In genomic region chr1:176997711-176998689, GRCm38 (mm10) we compare ENCODE assay signal across 8 mouse cellular contexts.
DNase-seq lines count a peak whose midpoint lies in the region; ATAC-seq and TF ChIP-seq lines count a peak whose summit lies in the region.

No protein-coding gene starts in this region.

- intact Hi-C loops in left cerebral cortex, postnatal 4 days (cut with DNase I): loop anchor here (10.0 kb wide), 1 partner anchor 63 kb away; no protein-coding TSS in a partner anchor
- intact Hi-C loops in left cerebral cortex, adult 2 months (cut with DNase I): loop anchor here (5.0 kb wide), 2 partner anchors 116 to 189 kb away; no protein-coding TSS in a partner anchor

- peak overlapping the region; percentile 63 for H3K9ac ChIP-seq in forebrain, embryonic 16.5 days (replicated peaks; ENCODE audit: low read depth, low read length)

- no peak overlapping the region for H3K4me3 ChIP-seq in left cerebral cortex, adult 2 months
- peak overlapping the region; percentile 13; the same call in 1 of the 2 replicates for H3K4me3 ChIP-seq in forebrain, embryonic 16.5 days (replicated peaks; ENCODE audit: low read length)
- peak overlapping the region; percentile 26 for H3K4me3 ChIP-seq in limb, embryonic 10.5 days

- peak; percentile 19 for ATAC-seq in forebrain, embryonic 16.5 days

- DNase-seq in left cerebral cortex, postnatal 4 days: peak; percentile 81
- no peak for DNase-seq in left cerebral cortex, adult 2 months (ENCODE audit: extremely low spot score in 1 of 2, low spot score in 2 of 2)
- peak; percentile 57 for DNase-seq in limb, embryonic 10.5 days (ENCODE audit: low spot score)
- peak; percentile 76 for DNase-seq in retina, embryonic 14.5 days (ENCODE audit: low spot score)
- no peak for DNase-seq in gastrocnemius, postnatal 25 days
- DNase-seq in layer of hippocampus, postnatal 14 days (ENCODE audit: low spot score in 2 of 2): no peak
- DNase-seq in layer of hippocampus, adult 8-10 months (ENCODE audit: low spot score in 2 of 2): no peak

- peak overlapping the region; percentile 48 for H3K4me2 ChIP-seq in forebrain, embryonic 16.5 days (ENCODE audit: low read length)

- H3K27ac ChIP-seq in left cerebral cortex, adult 2 months: no peak overlapping the region
- peak overlapping the region; percentile 99 for H3K27ac ChIP-seq in forebrain, embryonic 16.5 days (ENCODE audit: low read length)
- H3K27ac ChIP-seq in limb, embryonic 10.5 days: 0 out of 2 replicates have a peak overlapping the region, but pooled peaks have one; percentile 53

- no peak for TF ChIP-seq CTCF in left cerebral cortex, adult 2 months (IDR thresholded peaks at IDR 0.05)

- H3K4me1 ChIP-seq in forebrain, embryonic 16.5 days (replicated peaks; ENCODE audit: control insufficient read depth, insufficient read depth, low read length): peaks cover 72% of the 10 kb centered on the region
- H3K4me1 ChIP-seq in limb, embryonic 10.5 days: peaks cover 55% of the 10 kb centered on the region

- no peaks in the 10 kb centered on the region for H3K9me3 ChIP-seq in forebrain, embryonic 16.5 days (ENCODE audit: control insufficient read depth, low read length)
- H3K9me3 ChIP-seq in limb, embryonic 10.5 days (replicated peaks): no peaks in the 10 kb centered on the region

- H3K36me3 ChIP-seq in forebrain, embryonic 16.5 days (ENCODE audit: control insufficient read depth, insufficient read depth): no peaks in the 10 kb centered on the region
- H3K36me3 ChIP-seq in limb, embryonic 10.5 days: no peaks in the 10 kb centered on the region

- WGBS in forebrain, embryonic 16.5 days: 21% methylated on average over 33 of the region's 33 CpGs
- 39% methylated on average over 33 of the region's 33 CpGs for WGBS in limb, embryonic 10.5 days

- H3K27me3 ChIP-seq in forebrain, embryonic 16.5 days (replicated peaks; ENCODE audit: control insufficient read depth, insufficient read depth, low read length): no peaks in the 10 kb centered on the region
- peaks cover 21% of the 10 kb centered on the region for H3K27me3 ChIP-seq in limb, embryonic 10.5 days (ENCODE audit: low read depth, poor library complexity, severe bottlenecking)

Comparison
In these comparisons a context has a peak if more than half of its experiments do, and no peak if none do; other contexts are left out.
1. DNase-seq: peak in left cerebral cortex, postnatal 4 days (single experiment), limb, embryonic 10.5 days (single experiment) and retina, embryonic 14.5 days (single experiment); none in left cerebral cortex, adult 2 months (0 of 2), gastrocnemius, postnatal 25 days (single experiment), layer of hippocampus, postnatal 14 days (0 of 2) and layer of hippocampus, adult 8-10 months (0 of 2).